Mouse (Mus musculus) small intestine, adult 2 months (tissue): Measurements from ENCODE around the gene Sh3tc1.

Experiments used
- CTCF ChIP-seq: fragments of 200-500 bp; IDR thresholded peaks from 2 replicates; pipeline ENCODE4 v1.5.1; 2012; ENCODE audit warnings: low read depth, mild to moderate bottlenecking, control low read depth, inconsistent platforms, low read length, moderate library complexity, mixed read lengths; ENCODE audit not compliant: insufficient replicate concordance, insufficient read length; ENCODE audit errors: extremely low read depth
- POLR2A ChIP-seq: fragments of 200-500 bp; IDR thresholded peaks from 2 replicates; pipeline ENCODE4 v1.6.1; 2012; ENCODE audit warnings: low read depth, mild to moderate bottlenecking, control low read depth, inconsistent platforms, low read length, moderate library complexity

DNA sequence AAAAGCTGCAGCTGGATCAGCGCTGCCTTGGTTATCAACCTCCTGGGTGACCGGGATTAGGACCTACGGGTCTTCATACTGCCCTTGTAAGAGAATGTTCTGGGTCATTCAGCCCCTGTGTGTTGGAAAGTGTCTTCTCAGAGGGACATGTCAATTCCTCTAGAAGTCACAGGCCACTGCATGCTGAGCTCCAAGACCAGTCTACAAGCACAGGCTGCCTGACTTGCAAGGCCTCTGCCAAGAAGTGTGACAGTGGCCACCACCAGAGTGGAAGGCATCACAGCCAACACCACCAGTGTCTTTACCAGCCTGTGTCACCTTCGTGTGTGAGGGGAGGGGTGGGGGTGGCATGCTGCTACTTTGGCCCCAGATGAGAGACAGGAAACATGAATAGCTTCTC lies 16.2 kb upstream of the Sh3tc1 start:
- TF ChIP-seq POLR2A = no peak
- no peak for TF ChIP-seq CTCF
